Mouse (Mus musculus): ENCODE measurements around the gene Olfr54. TPM values are rescaled to one million over a fixed set of nuclear protein-coding genes. Genes with fewer than 3 reads are reported as not detected.
"Not testable (repeated sequence)": the region's sequence is repeated elsewhere in the genome, so short reads cannot be mapped to it uniquely, and the experiment has no call there.

Gene Olfr54
- not detected in 2 replicates for polyA plus RNA-seq (2016; fragmentation: Nextera tagmentation; extraction: Ambion mirVana)

DNA sequence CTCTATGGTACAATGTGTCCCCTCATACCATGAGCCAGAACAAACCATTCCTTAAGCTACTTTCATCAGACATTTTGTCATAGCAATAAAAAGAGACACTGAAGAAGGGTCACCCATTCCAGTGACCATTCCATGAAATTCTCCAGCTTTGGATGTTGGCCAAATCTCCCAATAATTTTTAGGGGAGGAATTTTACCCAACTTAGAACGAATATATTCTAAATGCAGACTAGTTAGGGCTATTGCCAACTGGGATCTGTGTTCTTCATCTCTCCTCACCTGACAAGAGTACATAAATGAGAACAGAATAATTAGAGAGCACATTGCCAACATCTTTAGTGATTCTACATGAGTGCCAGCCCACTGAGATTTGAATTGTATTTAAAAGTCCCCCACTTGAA lies at the start of gene Olfr54:
Olfr54 (plus strand) TSS at position 301 of the 400 bp plus-strand sequence.
- Histone ChIP-seq H3K27me3 (ENCODE audit: insufficient read depth, poor library complexity, severe bottlenecking) (no peaks in the 10 kb centered on the region), H3K4me3 (no peak within 1 kb of the TSS), H3K4me1 (no peaks in the 10 kb centered on the region), H3K36me3 (no peaks in the 10 kb centered on the region), H3K9me3 (no peaks in the 10 kb centered on the region), H3K27ac (no peak within 1 kb of the TSS)
- DNase-seq (ENCODE audit: low spot score), result no peak
- 67% methylated on average over 1 of the region's 1 CpGs for WGBS

DNA sequence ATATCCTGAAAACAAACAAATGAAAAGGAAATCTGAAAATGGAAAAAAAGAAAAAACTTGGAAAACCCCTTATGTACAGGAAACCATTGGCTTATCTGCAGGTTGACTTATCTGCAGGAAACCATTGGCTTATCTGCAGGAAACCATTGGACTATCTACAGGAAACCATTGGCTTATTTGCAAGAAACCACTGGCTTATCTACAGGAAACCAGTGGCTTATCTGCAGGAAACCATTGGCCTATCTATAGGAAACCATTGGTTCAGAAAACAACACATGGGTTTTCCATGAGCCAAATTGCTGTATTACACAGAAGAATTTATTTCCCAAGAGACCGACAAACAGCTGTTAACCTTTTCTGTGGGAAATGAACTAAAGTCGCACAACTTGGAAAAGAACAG lies 49.1 kb upstream of the Olfr54 start:
- no peaks in the 10 kb centered on the region for H3K4me1 ChIP-seq
- H3K27me3 ChIP-seq (ENCODE audit: insufficient read depth, poor library complexity, severe bottlenecking), result no peaks in the 10 kb centered on the region
- H3K36me3 ChIP-seq, result no peaks in the 10 kb centered on the region
- no peak overlapping the region for H3K4me3 ChIP-seq
- 64% methylated on average over 2 of the region's 2 CpGs for WGBS
- H3K27ac ChIP-seq, result no peak overlapping the region
- H3K9me3 ChIP-seq, result no peaks in the 10 kb centered on the region
- no peak for DNase-seq (ENCODE audit: low spot score)

DNA sequence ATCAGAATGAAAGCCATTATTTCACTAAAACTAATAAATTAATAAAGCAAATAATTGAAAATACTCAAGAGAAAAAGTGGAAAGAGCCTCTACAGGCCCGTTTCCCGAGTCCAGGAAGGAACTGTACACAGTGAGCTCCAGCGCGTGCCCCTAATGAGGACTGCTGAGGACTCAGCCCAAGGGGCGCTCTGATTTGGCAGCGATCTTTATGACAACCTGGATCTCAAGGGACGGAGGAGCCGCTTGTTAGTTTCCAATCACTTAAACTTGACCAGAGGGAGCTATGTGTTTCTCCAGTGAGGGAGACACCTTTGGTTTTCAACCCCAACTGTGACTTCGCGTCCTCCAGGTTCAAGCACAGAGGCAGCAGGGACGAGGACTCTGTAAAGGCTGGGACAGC lies 47.8 kb upstream of the Olfr54 start, which contains the start of gene Olfr1378:
Olfr1378 (plus strand) TSS at position 301 of the 400 bp plus-strand sequence.
- Histone ChIP-seq H3K36me3 (no peaks in the 10 kb centered on the region), H3K4me1 (no peaks in the 10 kb centered on the region), H3K9me3 (no peaks in the 10 kb centered on the region), H3K27me3 (ENCODE audit: insufficient read depth, poor library complexity, severe bottlenecking) (no peaks in the 10 kb centered on the region), H3K4me3 (no peak within 1 kb of the TSS), H3K27ac (no peak within 1 kb of the TSS)
- 81% methylated on average over 11 of the region's 11 CpGs for WGBS
- no peak for DNase-seq (ENCODE audit: low spot score)

DNA sequence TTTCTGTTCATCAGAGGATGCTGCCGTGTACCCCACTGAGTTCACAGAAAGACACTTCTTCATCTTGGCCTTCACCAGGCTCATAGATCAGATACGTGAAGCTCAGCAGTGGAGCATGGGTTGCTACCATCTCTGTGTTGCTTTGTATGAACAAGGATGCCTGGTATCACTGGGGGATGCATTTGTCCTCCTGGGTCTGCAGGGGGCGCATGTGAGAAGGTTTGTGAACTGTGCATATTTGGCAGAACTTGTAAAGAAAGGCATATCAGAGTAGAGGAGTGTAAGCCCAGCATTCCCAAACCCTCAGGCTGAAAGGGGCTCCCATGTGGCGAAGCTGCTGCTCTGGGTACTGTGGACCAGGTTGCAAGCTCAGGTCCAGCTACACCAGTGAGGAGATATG lies 36.8 kb upstream of the Olfr54 start:
- Histone ChIP-seq H3K4me3 (no peak overlapping the region), H3K27me3 (ENCODE audit: insufficient read depth, poor library complexity, severe bottlenecking) (peaks cover 10% of the 10 kb centered on the region; the same call in 1 of the 2 replicates), H3K4me1 (no peaks in the 10 kb centered on the region), H3K9me3 (no peaks in the 10 kb centered on the region), H3K36me3 (no peaks in the 10 kb centered on the region), H3K27ac (no peak overlapping the region)
- DNase-seq (ENCODE audit: low spot score), result no peak
- WGBS, result 64% methylated on average over 4 of the region's 4 CpGs

DNA sequence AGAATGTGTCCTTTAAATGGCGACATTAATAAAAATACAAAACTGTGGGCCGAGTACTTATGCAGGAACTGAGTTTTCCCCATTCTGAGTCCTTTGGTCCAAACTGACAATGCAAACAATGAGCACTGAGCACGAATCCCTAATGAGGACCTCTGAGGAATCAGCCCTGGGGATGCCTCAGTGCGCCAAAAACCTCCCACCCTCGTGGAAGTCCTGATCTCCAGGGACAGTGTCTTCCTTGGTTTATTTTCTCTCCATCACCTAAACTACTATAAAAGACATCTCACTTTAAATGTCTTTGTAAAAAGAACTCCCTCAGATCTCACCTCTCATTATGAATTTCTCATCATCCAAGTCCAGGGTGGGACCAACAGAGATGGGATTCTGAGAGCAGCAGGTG lies 32.4 kb upstream of the Olfr54 start, which contains the start of gene Olfr1377:
Olfr1377 (plus strand) TSS at position 301 of the 400 bp plus-strand sequence.
- 0 out of 2 replicates have a peak, but pooled peaks cover 6% of the 10 kb centered on the region for H3K4me1 ChIP-seq
- H3K4me3 ChIP-seq, result no peak within 1 kb of the TSS
- H3K36me3 ChIP-seq, result no peaks in the 10 kb centered on the region
- no peaks in the 10 kb centered on the region for H3K9me3 ChIP-seq
- peaks cover 18% of the 10 kb centered on the region; the same call in 1 of the 2 replicates for H3K27me3 ChIP-seq (ENCODE audit: insufficient read depth, poor library complexity, severe bottlenecking)
- 73% methylated on average over 5 of the region's 5 CpGs for WGBS
- no peak within 1 kb of the TSS for H3K27ac ChIP-seq
- DNase-seq (ENCODE audit: low spot score), result no peak

DNA sequence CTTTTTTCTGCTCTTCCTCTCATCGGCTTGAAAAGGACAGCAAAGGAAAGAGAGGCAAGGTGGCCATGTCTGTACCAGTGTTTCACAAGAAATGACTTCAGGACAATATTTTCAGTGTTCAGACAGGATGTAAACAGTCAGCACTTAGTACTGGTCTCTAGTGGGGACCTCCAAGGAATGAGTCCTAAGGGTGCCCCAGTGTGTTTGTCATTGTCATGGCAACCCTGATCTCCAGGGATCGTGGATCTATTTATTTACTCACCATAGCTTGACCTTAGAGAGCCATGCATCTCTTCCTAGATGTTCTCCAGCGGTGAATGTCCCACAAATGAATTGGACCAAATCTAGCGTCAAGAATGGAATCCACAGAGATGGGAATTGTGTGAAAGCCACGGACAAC lies 10.7 kb upstream of the Olfr54 start, which contains the start of gene Olfr51:
Olfr51 (plus strand) TSS at position 301 of the 400 bp plus-strand sequence.
- H3K36me3 ChIP-seq, result no peaks in the 10 kb centered on the region
- H3K27ac ChIP-seq, result no peak within 1 kb of the TSS
- H3K4me1 ChIP-seq, result no peaks in the 10 kb centered on the region
- no peaks in the 10 kb centered on the region for H3K9me3 ChIP-seq
- H3K4me3 ChIP-seq, result no peak within 1 kb of the TSS
- H3K27me3 ChIP-seq (ENCODE audit: insufficient read depth, poor library complexity, severe bottlenecking), result no peaks in the 10 kb centered on the region
- DNase-seq (ENCODE audit: low spot score), result no peak
- 63% methylated on average over 5 of the region's 5 CpGs for WGBS

DNA sequence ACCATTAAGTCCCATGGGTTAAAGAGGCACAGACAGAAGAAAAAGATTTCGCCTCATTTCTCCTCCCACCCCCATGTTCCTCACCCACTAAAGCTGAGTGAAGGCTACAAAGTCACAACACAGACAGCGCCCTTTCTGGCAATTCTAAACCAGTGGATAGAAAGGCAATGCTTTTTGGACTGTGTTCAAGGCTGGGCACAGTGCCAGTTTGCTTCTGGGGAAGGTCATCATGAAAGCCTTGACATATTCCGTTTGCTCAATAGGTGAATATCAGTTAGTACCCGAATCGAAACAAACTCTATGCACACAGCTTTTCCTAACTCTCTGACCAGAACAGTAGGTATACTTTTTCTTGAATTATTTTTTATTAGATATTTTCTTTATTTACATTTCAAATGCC lies 2.2 kb upstream of the Olfr54 start:
- no peak for DNase-seq (ENCODE audit: low spot score)
- H3K4me3 ChIP-seq, result no peak overlapping the region
- H3K27ac ChIP-seq, result no peak overlapping the region
- WGBS, result 77% methylated on average over 5 of the region's 5 CpGs
- no peaks in the 10 kb centered on the region for H3K36me3 ChIP-seq
- H3K27me3 ChIP-seq (ENCODE audit: insufficient read depth, poor library complexity, severe bottlenecking), result no peaks in the 10 kb centered on the region
- H3K4me1 ChIP-seq, result no peaks in the 10 kb centered on the region
- H3K9me3 ChIP-seq, result no peaks in the 10 kb centered on the region

DNA sequence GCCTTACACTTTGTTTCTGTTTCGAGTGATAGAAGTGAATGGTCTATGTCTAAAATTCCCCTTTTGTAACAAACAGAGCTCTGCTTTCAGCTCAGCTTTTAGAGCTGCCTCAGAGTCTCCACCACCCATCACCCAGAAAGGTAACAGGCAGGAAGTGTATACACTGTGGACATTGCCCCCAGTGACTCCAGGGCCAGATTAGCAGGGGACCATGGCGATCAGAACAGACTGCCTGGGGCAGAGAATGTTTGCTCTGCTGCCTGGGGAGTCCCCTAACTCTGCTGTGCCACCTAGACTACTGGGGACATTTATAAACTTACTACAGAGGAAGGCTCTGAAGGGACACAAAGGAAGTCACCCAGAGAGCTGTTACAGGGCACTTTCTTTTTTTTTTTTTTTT lies 2.3 kb downstream of the Olfr54 start:
- Histone ChIP-seq H3K36me3 (no peaks in the 10 kb centered on the region), H3K4me3 (no peak overlapping the region), H3K27me3 (ENCODE audit: insufficient read depth, poor library complexity, severe bottlenecking) (no peaks in the 10 kb centered on the region), H3K4me1 (no peaks in the 10 kb centered on the region), H3K9me3 (no peaks in the 10 kb centered on the region), H3K27ac (no peak overlapping the region)
- 50% methylated on average over 2 of the region's 2 CpGs for WGBS
- no peak for DNase-seq (ENCODE audit: low spot score)

DNA sequence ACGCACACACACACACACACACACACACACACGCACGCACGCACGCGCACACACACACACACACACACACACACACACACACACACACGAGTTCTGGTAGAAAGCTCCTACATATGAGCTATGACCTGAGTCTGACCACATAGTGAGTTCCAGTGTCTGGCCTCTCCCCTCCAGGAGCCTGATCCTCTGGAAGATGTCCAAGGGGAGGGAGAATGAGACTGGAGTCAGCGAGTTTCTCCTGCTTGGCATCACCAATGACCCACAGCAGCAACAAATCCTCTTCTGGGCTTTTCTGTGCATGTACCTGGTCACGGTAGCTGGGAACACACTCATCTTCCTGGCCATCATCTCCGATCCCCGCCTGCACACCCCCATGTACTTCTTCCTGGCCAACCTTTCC lies 12.8 kb downstream of the Olfr54 start:
- not testable (repeated sequence) for H3K27me3 ChIP-seq (ENCODE audit: insufficient read depth, poor library complexity, severe bottlenecking); H3K4me3 ChIP-seq; H3K36me3 ChIP-seq; DNase-seq (ENCODE audit: low spot score); H3K9me3 ChIP-seq; H3K4me1 ChIP-seq; H3K27ac ChIP-seq
- 85% methylated on average over 11 of the region's 11 CpGs for WGBS

DNA sequence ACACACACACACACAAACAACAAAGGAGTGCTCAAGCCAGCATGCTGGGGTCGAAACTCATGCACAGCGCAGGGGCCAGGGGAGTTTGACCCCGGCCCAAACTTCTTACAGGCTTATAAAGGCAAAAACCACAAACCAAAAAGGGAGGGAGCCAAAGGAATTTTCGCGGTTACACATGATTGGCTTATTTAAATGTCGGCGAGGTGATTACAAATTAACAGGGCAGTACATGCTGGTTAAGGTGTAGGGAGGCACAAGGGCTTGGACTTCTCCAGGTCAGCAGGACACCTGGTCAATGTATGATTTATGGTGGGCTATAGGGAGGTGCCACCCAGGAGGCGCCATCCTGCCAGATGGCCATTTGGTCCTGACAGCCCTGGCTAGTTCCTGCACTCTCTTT lies 15.3 kb downstream of the Olfr54 start:
- not testable (repeated sequence) for H3K9me3 ChIP-seq; H3K27me3 ChIP-seq (ENCODE audit: insufficient read depth, poor library complexity, severe bottlenecking); H3K36me3 ChIP-seq; H3K4me3 ChIP-seq; H3K4me1 ChIP-seq; DNase-seq (ENCODE audit: low spot score); H3K27ac ChIP-seq
- 75% methylated on average over 8 of the region's 8 CpGs for WGBS

DNA sequence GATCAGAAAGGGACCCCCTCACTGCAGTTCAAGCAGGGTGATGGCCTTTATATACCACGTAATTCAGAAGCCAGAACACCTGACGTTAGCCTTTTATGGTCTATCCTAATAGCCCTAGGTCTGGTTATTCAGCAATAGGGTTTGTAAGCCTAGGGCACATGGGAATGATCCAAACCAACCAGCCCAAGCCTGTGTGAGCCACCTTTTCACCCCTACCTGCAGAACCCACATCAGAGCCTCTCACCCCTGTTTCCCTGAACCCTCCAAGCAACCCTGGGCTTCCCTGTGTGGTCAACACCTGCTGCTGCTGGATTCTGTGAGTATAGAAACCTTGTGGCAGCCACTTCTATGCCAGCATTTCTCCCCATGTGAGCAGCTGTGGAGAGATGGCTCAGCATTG lies 16.2 kb downstream of the Olfr54 start:
- Histone ChIP-seq H3K27me3 (ENCODE audit: insufficient read depth, poor library complexity, severe bottlenecking) (no peaks in the 10 kb centered on the region), H3K27ac (no peak overlapping the region), H3K9me3 (no peaks in the 10 kb centered on the region), H3K4me3 (no peak overlapping the region), H3K36me3 (no peaks in the 10 kb centered on the region), H3K4me1 (no peaks in the 10 kb centered on the region)
- WGBS, result 64% methylated on average over 2 of the region's 2 CpGs
- DNase-seq (ENCODE audit: low spot score), result no peak

DNA sequence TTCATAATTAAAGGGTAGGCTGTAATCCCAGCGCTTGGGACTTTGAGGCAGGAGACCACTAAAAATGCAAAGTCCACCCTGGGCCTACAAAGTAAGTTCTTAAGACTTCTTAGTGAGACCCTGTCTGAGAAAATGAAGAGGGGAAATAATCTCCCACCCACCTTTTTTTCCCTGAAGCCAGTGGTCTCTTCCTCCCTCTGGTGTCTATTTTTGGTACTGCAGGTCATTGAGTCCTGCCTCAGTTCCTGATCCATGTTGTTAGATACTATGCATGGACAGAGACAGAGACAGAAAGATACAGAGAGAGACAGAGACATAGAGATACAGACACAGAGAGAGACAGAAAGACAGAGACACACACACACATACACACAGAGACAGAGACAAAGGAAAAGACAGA lies 18.8 kb downstream of the Olfr54 start:
- no peak overlapping the region for H3K27ac ChIP-seq
- no peak overlapping the region for H3K4me3 ChIP-seq
- whole genome bisulfite sequencing, result 19% methylated on average over 1 of the region's 1 CpGs
- H3K27me3 ChIP-seq (ENCODE audit: insufficient read depth, poor library complexity, severe bottlenecking), result no peaks in the 10 kb centered on the region
- no peaks in the 10 kb centered on the region for H3K4me1 ChIP-seq
- DNase-seq (ENCODE audit: low spot score), result no peak
- H3K36me3 ChIP-seq, result no peaks in the 10 kb centered on the region
- no peaks in the 10 kb centered on the region for H3K9me3 ChIP-seq

DNA sequence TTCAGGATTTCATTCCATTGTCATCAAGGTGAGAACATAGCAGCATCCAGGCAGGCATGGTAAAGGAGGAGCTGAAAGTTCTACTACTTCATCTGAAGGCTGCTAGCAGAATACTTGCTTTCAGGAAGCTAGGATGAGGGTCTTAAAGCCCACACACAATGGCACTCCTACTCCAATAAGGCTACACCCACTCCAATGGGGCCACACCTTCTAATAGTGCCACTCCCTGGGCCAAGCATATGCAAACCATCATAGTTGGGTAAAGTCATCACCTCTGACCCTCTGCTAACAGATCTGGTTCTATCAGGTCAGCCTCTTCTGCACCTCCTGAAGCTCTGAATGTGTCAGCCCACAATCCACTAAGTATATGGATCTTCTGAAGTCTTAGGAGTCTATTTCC lies 20.1 kb downstream of the Olfr54 start:
- not testable (repeated sequence) for DNase-seq (ENCODE audit: low spot score); H3K9me3 ChIP-seq; H3K27me3 ChIP-seq (ENCODE audit: insufficient read depth, poor library complexity, severe bottlenecking); H3K4me1 ChIP-seq; H3K36me3 ChIP-seq; H3K4me3 ChIP-seq; H3K27ac ChIP-seq

DNA sequence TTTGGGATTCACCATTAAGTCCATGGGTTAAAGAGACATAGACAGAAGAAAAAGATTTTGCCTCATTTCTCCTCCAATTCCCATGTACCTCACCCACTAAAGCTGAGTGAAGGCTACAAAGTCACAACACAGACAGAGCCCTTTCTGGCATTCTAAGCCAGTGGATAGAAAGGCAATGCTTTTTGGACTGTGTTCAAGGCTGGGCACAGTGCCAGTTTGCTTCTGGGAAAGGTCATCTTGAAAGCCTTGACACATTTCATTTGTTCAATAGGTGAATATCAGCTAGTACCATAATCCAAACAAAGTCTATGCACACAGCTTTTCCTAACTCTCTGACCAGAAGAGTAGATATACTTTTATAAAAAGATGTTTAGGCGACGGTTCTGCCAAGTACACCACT lies 21.9 kb downstream of the Olfr54 start:
- Histone ChIP-seq H3K9me3 (no peaks in the 10 kb centered on the region), H3K4me1 (no peaks in the 10 kb centered on the region), H3K27me3 (ENCODE audit: insufficient read depth, poor library complexity, severe bottlenecking) (no peaks in the 10 kb centered on the region), H3K36me3 (no peaks in the 10 kb centered on the region), H3K27ac (no peak overlapping the region), H3K4me3 (no peak overlapping the region)
- WGBS, result 82% methylated on average over 2 of the region's 2 CpGs
- no peak for DNase-seq (ENCODE audit: low spot score)

Data from heart, embryonic 10.5 days (tissue).